Mouse (Mus musculus) cerebellum, adult 2 months (tissue): ENCODE results near the gene Cdkn2d.
"Not testable (repeated sequence)": the region's sequence is repeated elsewhere in the genome, so short reads cannot be mapped to it uniquely, and the experiment has no call there.

Source experiments
- CTCF ChIP-seq: fragments of 200-500 bp; IDR thresholded peaks from 2 replicates; pipeline ENCODE4 v1.5.1; 2011; ENCODE audit warnings: low read depth, mild to moderate bottlenecking, control low read depth, low read length, moderate library complexity, borderline replicate concordance; ENCODE audit not compliant: insufficient read depth
- POLR2A ChIP-seq: fragments of 200-500 bp; IDR thresholded peaks from 2 replicates; pipeline ENCODE4 v1.6.1; 2011; ENCODE audit warnings: low read length, control low read depth, borderline replicate concordance; ENCODE audit not compliant: insufficient read depth

GRCm38 (mm10) chr9:21322917-21323297, 31.7 kb upstream of the Cdkn2d start:
- TF ChIP-seq CTCF, POLR2A: not testable (repeated sequence)
